Mouse (Mus musculus) adrenal gland, postnatal 25 days (tissue): ENCODE measurements at regions not wholly inside any gene's neighbourhood (a gene's known extent, or its start where the extent isn't known, plus 50 kb on each side); places are given as distances from the start of the nearest gene placed in this dataset.
A peak's percentile ranks its signal among the peaks of the same experiment; 100 is the strongest.
"Not testable (repeated sequence)": the region's sequence is repeated elsewhere in the genome, so short reads cannot be mapped to it uniquely, and the experiment has no call there.

Source experiments
- DNase-seq: peaks from one replicate; pipeline ENCODE4 v3.0.0; 2021; ENCODE audit warnings: mixed read lengths

GRCm38 (mm10) chr5:25639187-25639586 lies 66.4 kb downstream of the Xrcc2 start:
- peak; percentile 18 for DNase-seq

GRCm38 (mm10) chr5:25638097-25638496 lies 67.5 kb downstream of the Xrcc2 start:
- no peak for DNase-seq

DNA sequence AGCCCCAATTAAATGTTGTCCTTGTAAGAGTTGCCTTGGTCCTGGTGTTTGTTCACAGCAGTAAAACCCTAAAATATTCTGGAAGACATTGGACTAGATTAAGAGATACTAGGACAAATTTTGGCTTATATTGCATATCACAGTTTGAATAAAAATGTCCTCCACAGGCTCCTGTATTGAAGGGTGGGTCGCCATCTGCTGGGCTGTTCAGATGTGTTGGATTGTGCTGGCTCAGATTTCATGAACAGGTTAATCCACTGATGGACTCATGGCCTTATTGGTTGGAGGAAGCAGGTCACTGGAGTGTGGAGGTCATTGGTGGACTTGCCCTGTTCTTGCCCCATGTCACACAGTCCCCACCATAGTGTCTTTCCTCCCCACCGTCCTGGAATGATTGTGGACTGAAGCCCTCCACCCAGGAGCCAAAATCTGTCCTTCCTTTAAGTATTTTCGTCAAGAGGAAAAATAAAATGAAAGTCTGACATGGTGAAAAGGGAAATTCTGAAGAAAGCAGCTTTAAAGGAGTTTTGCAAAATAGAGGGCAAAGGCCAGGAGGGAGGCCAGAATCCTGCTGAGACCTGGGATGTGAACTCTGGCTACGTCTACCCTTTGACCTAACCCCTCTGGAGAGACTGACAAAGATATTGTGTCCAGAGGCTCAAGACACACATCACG lies 72.6 kb downstream of the Xrcc2 start:
- DNase-seq = no peak

DNA sequence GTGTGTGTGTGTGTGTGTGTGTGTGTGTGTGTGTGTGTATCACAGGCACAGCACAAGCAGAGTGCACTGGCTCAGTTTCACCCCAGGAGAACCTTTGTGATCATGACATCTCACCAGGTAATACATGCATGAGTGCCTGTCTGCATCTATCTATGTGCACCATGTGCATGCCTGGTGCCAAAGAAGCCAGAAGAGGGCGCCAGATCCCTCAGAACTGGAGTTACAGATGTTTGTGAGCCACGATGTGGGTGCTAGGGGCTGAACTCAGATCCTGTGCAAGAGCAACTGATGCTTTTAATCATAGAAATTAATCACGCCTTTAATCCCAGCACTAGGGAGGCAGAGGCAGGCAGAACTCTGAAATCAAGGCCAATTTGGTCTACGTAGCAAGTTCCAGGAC lies 75.9 kb downstream of the Xrcc2 start:
- no peak for DNase-seq

DNA sequence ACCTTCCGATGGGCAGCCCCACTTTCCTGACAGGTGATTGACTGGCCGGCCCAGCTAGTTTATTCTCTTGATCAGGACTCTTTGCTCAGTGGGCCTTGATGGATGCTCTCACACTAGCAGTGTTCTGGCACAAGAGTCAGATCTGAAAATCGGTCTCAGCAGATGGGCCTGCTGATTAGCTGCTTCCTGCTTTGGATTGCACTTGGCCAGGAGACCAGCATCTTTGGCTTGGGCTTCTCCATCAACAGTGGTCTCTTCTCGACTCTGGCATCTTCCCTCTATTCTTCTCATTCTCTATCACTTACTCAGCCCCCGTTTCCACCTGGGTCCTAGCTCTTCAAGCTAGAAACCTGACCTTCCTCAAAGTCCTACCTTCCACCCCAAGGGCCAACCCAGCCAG lies 77.1 kb downstream of the Xrcc2 start:
- DNase-seq = no peak

DNA sequence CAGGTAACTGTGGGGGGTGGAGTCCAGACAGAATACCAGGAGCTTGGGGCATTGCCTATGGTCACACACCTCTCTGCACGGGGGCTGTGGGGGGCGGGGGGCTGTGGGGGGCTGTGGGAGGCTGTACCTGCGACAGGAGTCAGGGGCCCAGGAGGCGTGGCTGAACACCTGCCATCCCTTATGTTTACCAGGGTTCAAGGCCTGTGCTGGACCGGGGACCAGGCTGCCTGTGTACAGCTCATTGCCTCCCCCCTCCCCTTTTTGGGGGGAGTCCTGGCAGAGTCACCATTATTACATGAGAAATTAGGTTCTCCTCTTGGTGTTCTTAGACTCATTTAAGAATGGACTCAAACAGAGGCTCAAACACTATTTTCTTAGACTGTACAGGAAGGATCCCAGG lies 78.5 kb downstream of the Xrcc2 start:
- DNase-seq = no peak

- no peak for DNase-seq
Measured at GRCm38 (mm10) chr5:25624029-25624428, 81.6 kb downstream of the Xrcc2 start.

DNA sequence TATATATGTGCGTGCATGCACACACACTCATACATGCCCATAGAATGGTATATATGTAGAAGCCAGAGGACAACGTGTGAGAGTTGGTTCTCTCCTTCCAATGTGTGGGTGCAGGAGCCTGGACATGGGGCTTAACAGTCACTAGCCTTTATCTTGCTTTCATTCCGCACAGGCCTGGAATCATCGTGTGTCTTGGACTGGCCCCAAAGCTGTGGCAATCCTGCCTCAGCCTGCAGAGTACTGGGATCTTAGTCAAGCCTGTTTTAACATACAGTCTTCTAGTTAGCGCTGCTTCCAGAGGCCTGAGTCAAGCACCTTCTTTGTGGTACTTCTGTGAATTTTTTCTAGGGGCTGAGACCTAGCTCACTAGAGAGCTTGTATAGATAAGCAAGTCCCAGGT lies 85.8 kb downstream of the Xrcc2 start:
- no peak for DNase-seq

GRCm38 (mm10) chr5:25619337-25619736 lies 86.3 kb downstream of the Xrcc2 start:
- DNase-seq = not testable (repeated sequence)

DNA sequence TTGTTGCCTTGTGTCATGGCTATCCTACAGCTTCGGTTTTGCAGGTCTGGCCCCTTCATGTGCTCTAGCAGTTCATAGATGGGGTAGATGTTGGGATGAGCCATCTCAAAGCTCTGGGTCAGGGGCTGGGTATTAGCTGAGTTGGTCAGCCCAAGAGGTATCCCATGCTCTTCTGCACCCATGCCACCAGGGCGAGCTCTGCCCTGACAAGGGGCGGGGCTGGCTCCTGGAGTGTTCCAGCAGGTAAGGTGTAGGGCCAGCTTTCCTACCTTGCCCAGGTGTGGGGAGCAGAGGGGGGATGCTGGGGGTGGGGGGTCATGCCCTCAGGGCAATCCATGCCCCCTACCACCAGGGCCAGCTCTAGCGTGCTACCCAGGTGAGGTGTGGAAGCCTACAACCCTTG lies 91.0 kb downstream of the Xrcc2 start:
- DNase-seq = no peak

DNA sequence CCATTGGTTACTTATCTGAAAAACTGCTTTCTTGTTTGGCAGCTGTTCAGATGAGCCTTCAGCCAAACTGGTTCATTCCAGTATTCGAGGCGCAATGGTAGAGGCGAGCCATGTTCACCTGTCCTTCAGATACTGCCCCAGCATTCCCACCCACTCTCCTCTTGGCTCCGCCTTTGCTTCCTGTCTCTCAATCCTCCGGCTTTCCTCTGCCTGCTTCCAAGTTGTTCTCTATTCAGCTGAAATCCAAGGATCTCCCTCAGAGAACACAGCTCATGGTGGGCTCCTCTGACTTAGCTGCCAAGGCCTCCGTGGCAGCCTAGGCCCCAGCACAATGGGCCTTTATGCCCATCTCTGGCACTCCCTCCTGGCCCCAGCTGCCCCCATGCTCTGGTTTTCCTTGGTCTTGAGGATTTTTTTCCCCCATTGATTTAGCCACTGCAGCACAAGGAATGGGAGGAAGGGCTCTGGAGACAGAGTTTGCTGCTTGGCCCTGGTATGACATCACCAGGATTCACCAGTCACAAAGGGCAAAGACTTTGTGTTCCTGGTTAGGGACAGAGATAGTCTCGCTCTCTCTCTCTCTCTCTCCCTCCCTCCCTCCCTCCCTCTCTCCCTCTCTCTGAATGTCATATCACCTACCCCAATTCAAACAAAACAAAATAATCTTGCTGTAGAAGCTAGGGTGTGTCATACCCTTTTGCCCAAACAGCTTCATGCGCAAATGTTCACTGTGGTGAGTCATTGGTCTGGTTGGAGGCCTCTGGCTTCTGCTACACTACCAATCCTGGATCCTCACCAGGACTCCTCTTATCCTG lies 91.6 kb downstream of the Xrcc2 start:
- DNase-seq = no peak

DNA sequence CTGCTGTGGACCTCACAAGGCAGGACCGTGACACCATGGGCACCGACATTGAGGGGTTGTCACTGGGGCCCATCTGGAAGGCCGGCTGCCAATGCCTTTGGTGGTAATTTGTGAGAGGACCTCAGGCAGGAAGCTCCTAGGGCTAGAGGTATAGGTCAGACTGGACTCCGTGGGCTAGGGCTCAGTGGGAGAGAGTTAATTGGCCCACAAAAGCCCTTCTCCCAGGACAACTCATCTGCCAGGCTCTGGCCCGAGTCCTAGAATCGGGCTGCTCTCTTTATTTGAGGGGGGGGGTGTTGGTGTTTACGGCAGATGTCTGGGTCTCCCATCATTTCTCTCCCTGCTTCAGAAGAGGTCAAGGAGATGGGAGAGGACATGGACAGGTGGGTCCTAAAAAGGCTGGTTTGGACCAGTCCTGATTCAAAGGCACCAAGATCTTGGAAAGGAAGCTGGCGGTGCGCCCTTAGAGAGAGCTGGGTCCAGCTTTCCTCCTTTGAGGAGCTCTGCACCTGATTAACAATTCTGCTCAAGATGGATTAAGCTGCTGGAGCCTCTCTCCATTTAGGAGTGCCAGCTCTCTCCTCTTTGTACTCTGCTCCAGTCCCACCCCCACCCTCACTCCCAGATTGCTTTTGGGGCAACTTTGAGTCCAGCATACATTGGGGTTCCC lies 93.5 kb downstream of the Xrcc2 start:
- no peak for DNase-seq

DNA sequence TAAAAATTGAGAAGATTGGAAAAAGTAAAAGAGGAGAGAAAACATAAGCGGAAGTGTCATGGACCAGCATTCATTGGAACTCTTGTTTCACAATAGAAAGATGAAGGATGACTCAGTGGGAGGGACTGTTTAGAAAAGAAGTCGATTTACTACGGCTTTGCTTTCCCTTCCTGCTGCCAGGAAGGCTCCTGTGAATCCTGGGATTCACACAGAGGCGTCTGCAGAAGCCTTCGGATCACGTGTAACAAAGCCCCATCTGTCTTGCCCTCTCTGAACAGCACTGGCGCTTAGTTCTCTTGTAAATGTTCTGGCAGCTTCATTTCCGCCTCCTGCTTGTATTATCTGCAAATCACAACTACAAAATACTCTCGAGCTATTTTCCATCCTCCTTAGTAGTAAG lies 94.0 kb downstream of the Cct8l1 start:
- no peak for DNase-seq

DNA sequence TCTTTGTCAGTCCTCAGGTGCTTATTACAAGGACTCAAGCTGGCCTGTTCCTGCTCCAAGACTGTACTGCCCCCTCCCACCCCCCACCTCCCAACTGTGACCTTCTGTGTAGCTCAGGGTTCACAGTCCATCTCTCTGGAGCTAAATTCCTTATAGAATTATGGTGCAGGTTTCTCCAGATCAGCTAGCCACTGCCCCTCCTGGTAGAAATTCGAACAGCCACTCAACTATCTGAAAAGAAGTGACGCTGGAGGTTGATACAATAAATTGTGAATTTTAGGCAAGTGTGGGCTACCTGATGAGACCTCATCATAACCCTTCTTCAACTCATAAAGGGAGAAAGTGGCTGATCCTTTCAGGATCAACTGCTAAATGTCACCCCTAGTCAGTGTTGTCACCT lies 86.3 kb downstream of the Cct8l1 start:
- DNase-seq = no peak

GRCm38 (mm10) chr5:25599363-25599762 lies 83.5 kb downstream of the Cct8l1 start:
- DNase-seq = no peak

GRCm38 (mm10) chr5:25597786-25598185 lies 81.9 kb downstream of the Cct8l1 start:
- no peak for DNase-seq

DNA sequence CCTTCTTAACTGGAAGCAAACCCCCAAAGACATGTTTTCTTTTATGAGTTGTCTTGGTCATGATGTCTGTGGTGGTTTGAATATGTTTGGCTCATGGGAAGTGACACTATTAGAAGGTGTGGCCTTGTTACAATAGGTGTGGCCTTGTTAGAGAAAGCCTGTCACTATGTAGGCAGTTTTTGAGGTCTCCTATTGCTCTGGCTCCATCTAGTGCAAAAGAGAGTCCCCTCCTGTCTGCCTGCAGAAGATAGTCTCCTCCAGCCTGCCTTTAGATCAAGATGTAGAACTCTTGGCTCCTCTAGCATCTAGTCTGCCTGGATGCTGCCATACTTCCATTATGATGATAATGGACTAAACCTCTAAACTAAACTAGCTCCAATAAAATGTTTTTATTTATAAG lies 75.8 kb downstream of the Cct8l1 start:
- no peak for DNase-seq
